Mouse (Mus musculus): ENCODE results near the gene Rgs2.

Gene Rgs2

GRCm38 (mm10) chr1:144003904-144004740 is at the start of gene Rgs2:
TSS of gene Rgs2 (minus strand) at chr1:144004161.
- peak; percentile 98 for DNase-seq

GRCm38 (mm10) chr1:144053401-144053800 is 49.4 kb upstream of the Rgs2 start:
- no peak for DNase-seq

GRCm38 (mm10) chr1:144041826-144042225 is 37.9 kb upstream of the Rgs2 start:
- no peak for DNase-seq

- DNase-seq = no peak
Observed at GRCm38 (mm10) chr1:144033498-144033897, 29.5 kb upstream of the Rgs2 start.

GRCm38 (mm10) chr1:144030499-144030898 is 26.5 kb upstream of the Rgs2 start:
- DNase-seq = no peak

- no peak for DNase-seq
Observed at GRCm38 (mm10) chr1:144029679-144030078, 25.7 kb upstream of the Rgs2 start.

GRCm38 (mm10) chr1:144018417-144018958 is 14.5 kb upstream of the Rgs2 start:
- peak; percentile 36 to 43 for DNase-seq

- no peak for DNase-seq
Observed at GRCm38 (mm10) chr1:144013913-144014312, 10.0 kb upstream of the Rgs2 start.

GRCm38 (mm10) chr1:144007341-144007740 is 3.4 kb upstream of the Rgs2 start:
- DNase-seq = no peak

GRCm38 (mm10) chr1:144006542-144006941 is 2.6 kb upstream of the Rgs2 start:
- DNase-seq = peak; percentile 66 to 75

- DNase-seq = no peak
Observed at GRCm38 (mm10) chr1:144005648-144006047, 1.7 kb upstream of the Rgs2 start.

GRCm38 (mm10) chr1:144004741-144005140 is 780 bp upstream of the Rgs2 start:
- DNase-seq = peak; percentile 29 to 44

- DNase-seq = peak in 1 of 2 experiments; percentile 59
Observed at GRCm38 (mm10) chr1:144003416-144003815, 545 bp downstream of the Rgs2 start.

GRCm38 (mm10) chr1:144002715-144003066 is 1.3 kb downstream of the Rgs2 start:
- DNase-seq = no peak

GRCm38 (mm10) chr1:144002036-144002714 is 1.8 kb downstream of the Rgs2 start:
- no peak for DNase-seq

GRCm38 (mm10) chr1:144000246-144000645 is 3.7 kb downstream of the Rgs2 start:
- DNase-seq = no peak

- DNase-seq = peak; percentile 23 to 33
Observed at GRCm38 (mm10) chr1:143999371-143999920, 4.5 kb downstream of the Rgs2 start.

- no peak for DNase-seq
Observed at GRCm38 (mm10) chr1:143993026-143993425, 10.9 kb downstream of the Rgs2 start.

- no peak for DNase-seq
Observed at GRCm38 (mm10) chr1:143992528-143992927, 11.4 kb downstream of the Rgs2 start.

- no peak for DNase-seq
Observed at GRCm38 (mm10) chr1:143990263-143990662, 13.7 kb downstream of the Rgs2 start.

- DNase-seq = no peak
Observed at GRCm38 (mm10) chr1:143989773-143990172, 14.2 kb downstream of the Rgs2 start.

- no peak for DNase-seq
Observed at GRCm38 (mm10) chr1:143988756-143989155, 15.2 kb downstream of the Rgs2 start.

GRCm38 (mm10) chr1:143984988-143985625 is 18.9 kb downstream of the Rgs2 start:
- no peak for DNase-seq
